Mouse (Mus musculus): ENCODE measurements around the gene Rin2. TPM values are rescaled to one million over a fixed set of nuclear protein-coding genes. Genes with fewer than 3 reads are reported as not detected.

Rin2 gene
- total and polyA plus RNA-seq, 2 experiments from 2014 or later, result 9.9 to 12.7 TPM

DNA sequence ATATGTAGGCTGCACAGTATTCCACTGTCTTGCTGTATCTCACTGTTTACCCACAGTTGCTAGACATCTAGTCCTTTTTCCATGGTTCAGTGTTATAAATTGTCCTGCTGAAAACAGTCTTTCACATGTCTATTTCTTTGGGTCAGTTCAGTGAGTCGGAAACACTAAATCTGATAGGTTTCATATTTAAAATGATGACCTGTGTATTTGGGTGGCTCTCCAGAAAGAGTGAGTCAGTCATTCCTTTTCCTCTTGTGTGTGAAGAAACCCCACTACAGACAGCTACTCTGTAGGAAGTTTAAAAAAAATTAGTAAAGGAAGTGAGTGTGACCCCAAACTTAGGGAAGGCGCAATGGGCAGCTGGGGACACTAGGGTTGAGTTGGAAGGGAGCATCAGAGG, 133.2 kb downstream of the Rin2 start:
- Histone ChIP-seq H3K9me3 (ENCODE audit: low read length) (no peaks in the 10 kb centered on the region), H3K9ac (no peak overlapping the region), H3K4me1 (ENCODE audit: insufficient read depth) (no peaks in the 10 kb centered on the region), H3K4me3 (ENCODE audit: low read depth, low read length) (no peak overlapping the region), H3K27ac (ENCODE audit: low read depth, low read length) (no peak overlapping the region), H3K27me3 (ENCODE audit: insufficient read depth, low read length) (no peaks in the 10 kb centered on the region), H3K36me3 (ENCODE audit: insufficient read depth) (no peaks in the 10 kb centered on the region), H3K4me2 (ENCODE audit: low read depth) (no peak overlapping the region)
- over 99% methylated on average over 2 of the region's 2 CpGs for WGBS
- TF ChIP-seq CTCF (IDR thresholded peaks at IDR 0.05; ENCODE audit: low read depth), result no peak
- no peak for ATAC-seq
- DNase-seq, result no peak

DNA sequence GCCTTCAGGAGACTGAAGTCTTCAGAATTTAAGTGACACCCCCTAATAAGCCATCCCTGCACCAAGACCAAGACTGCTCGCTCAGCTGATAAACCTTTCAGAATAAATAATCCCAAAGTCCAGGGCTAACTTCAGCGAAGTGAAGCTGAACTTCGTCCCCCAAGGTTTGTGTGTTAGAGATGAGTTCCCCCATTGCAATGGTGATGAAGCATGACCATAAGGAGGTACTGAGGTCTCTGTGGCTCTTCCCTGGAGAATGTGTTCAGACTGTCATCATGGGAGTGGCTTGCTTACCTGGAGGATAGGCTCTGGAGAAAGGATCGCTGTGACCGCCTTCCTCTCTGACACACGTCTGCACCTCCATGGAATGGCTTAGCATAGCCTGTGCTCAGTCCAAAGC, 133.7 kb downstream of the Rin2 start:
- no peak overlapping the region for H3K27ac ChIP-seq (ENCODE audit: low read depth, low read length)
- no peaks in the 10 kb centered on the region for H3K9me3 ChIP-seq (ENCODE audit: low read length)
- no peak overlapping the region for H3K9ac ChIP-seq
- DNase-seq, result no peak
- 92% methylated on average over 6 of the region's 6 CpGs for WGBS
- ATAC-seq, result no peak
- no peaks in the 10 kb centered on the region for H3K36me3 ChIP-seq (ENCODE audit: insufficient read depth)
- no peaks in the 10 kb centered on the region for H3K4me1 ChIP-seq (ENCODE audit: insufficient read depth)
- H3K4me2 ChIP-seq (ENCODE audit: low read depth), result no peak overlapping the region
- H3K27me3 ChIP-seq (ENCODE audit: insufficient read depth, low read length), result no peaks in the 10 kb centered on the region
- H3K4me3 ChIP-seq (ENCODE audit: low read depth, low read length), result no peak overlapping the region
- TF ChIP-seq CTCF (IDR thresholded peaks at IDR 0.05; ENCODE audit: low read depth), result no peak

DNA sequence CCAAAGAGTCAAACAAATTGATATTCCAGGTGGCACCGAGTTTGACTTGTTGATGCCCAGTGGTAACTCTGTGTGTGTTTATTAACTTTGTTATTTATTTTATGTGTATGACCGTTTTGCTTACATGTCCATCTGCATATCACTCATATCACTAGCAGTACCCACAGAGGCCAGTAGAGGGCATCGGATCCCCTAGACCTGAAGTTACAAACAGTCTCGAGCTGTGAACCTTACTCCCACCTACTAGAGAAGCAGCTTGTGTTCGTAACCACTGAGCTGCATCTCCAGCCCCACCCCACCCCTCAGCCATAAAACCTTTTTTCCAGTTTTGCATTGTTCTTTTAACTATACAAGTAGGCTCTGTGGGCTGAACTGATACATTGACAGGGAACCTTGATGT, 135.7 kb downstream of the Rin2 start:
- no peak overlapping the region for H3K27ac ChIP-seq (ENCODE audit: low read depth, low read length)
- no peaks in the 10 kb centered on the region for H3K4me1 ChIP-seq (ENCODE audit: insufficient read depth)
- DNase-seq (peak; percentile 3), ATAC-seq (no peak)
- WGBS, result 55% methylated on average over 5 of the region's 5 CpGs
- TF ChIP-seq CTCF (IDR thresholded peaks at IDR 0.05; ENCODE audit: low read depth), result peak; percentile 49
- H3K4me3 ChIP-seq (ENCODE audit: low read depth, low read length), result no peak overlapping the region
- no peaks in the 10 kb centered on the region for H3K27me3 ChIP-seq (ENCODE audit: insufficient read depth, low read length)
- no peak overlapping the region for H3K4me2 ChIP-seq (ENCODE audit: low read depth)
- H3K9ac ChIP-seq, result no peak overlapping the region
- H3K36me3 ChIP-seq (ENCODE audit: insufficient read depth), result no peaks in the 10 kb centered on the region
- H3K9me3 ChIP-seq (ENCODE audit: low read length), result peaks cover 3% of the 10 kb centered on the region; the same call in 1 of the 2 replicates

- no peaks in the 10 kb centered on the region for H3K27me3 ChIP-seq (ENCODE audit: insufficient read depth, low read length)
- H3K36me3 ChIP-seq (ENCODE audit: insufficient read depth), result no peaks in the 10 kb centered on the region
- H3K9ac ChIP-seq, result no peak overlapping the region
- H3K4me1 ChIP-seq (ENCODE audit: insufficient read depth), result no peaks in the 10 kb centered on the region
- DNase-seq (no peak), ATAC-seq (no peak)
- peaks cover 17% of the 10 kb centered on the region for H3K9me3 ChIP-seq (ENCODE audit: low read length)
- 98% methylated on average over 1 of the region's 1 CpGs for WGBS
- H3K4me3 ChIP-seq (ENCODE audit: low read depth, low read length), result no peak overlapping the region
- H3K4me2 ChIP-seq (ENCODE audit: low read depth), result no peak overlapping the region
- no peak overlapping the region for H3K27ac ChIP-seq (ENCODE audit: low read depth, low read length)
- no peak for TF ChIP-seq CTCF (IDR thresholded peaks at IDR 0.05; ENCODE audit: low read depth)
Measured at GRCm38 (mm10) chr2:145812818-145813217, 137.8 kb downstream of the Rin2 start.

- no peak for ATAC-seq
- TF ChIP-seq CTCF (IDR thresholded peaks at IDR 0.05; ENCODE audit: low read depth), result no peak
Measured at GRCm38 (mm10) chr2:145817195-145817594, 142.2 kb downstream of the Rin2 start.

GRCm38 (mm10) chr2:145822013-145822782, 147.2 kb downstream of the Rin2 start:
- no peak overlapping the region for H3K4me2 ChIP-seq (ENCODE audit: low read depth)
- no peak overlapping the region for H3K4me3 ChIP-seq (ENCODE audit: low read depth, low read length)
- no peak overlapping the region for H3K27ac ChIP-seq (ENCODE audit: low read depth, low read length)
- ATAC-seq, result no peak
- WGBS, result 93% methylated on average over 15 of the region's 15 CpGs
- no peaks in the 10 kb centered on the region for H3K27me3 ChIP-seq (ENCODE audit: insufficient read depth, low read length)
- H3K9ac ChIP-seq, result no peak overlapping the region
- no peak for DNase-seq
- H3K4me1 ChIP-seq (ENCODE audit: insufficient read depth), result no peaks in the 10 kb centered on the region
- no peaks in the 10 kb centered on the region for H3K9me3 ChIP-seq (ENCODE audit: low read length)
- no peak for TF ChIP-seq CTCF (IDR thresholded peaks at IDR 0.05; ENCODE audit: low read depth)
- H3K36me3 ChIP-seq (ENCODE audit: insufficient read depth), result no peaks in the 10 kb centered on the region

More at GRCm38 (mm10) chr2:145817195-145817594, 142.2 kb downstream of the Rin2 start:
- Histone ChIP-seq H3K27me3 (ENCODE audit: insufficient read depth, low read length) (no peaks in the 10 kb centered on the region), H3K9ac (no peak overlapping the region), H3K9me3 (ENCODE audit: low read length) (peaks cover 17% of the 10 kb centered on the region), H3K36me3 (ENCODE audit: insufficient read depth) (no peaks in the 10 kb centered on the region), H3K4me1 (ENCODE audit: insufficient read depth) (no peaks in the 10 kb centered on the region), H3K27ac (ENCODE audit: low read depth, low read length) (no peak overlapping the region), H3K4me2 (ENCODE audit: low read depth) (no peak overlapping the region), H3K4me3 (ENCODE audit: low read depth, low read length) (no peak overlapping the region)
- 80% methylated on average over 5 of the region's 5 CpGs for WGBS
- no peak for DNase-seq

DNA sequence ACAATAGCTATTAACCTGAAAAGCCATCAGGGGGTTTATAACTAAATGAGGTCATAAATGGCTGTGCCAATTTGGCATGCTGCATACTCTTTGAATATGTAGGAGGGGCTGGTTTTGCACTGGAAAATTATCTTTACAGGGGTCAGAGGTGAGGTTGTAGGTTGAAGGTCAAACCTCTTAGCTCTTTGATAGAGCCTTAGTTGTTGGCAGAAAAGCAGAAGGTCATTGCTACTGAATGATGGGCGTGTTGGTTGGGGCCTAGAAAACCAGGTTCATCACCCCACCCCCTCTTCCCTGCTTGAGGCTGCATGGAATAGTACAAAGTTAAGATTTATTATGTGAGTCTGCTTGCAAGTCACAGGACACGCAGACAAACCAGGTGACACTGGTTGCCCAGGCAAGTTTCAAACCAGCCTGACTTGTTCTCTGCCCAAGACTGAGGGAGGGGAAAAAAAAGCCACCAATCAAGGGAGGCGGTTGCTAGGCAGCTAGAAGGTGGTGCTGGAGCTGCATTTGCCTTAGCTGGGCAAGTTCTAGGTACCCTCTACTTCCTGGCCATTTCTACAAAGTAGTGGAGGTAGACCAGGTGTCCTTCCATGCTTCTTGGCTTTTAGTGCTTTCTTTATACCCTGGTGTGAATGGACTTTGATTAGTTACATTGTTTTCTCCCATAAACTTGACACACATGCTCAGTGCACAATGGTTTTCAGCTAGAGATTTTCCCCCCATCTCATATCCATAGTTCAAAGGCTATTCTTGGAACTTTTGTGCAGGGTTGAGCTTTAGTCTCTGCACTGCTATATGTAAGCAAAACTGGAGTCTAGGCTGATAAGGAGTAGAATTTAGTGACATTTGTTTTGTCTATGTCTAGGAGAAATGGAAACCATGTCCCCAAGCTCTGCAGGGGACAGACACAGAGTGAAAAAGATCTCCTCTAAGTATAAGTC, 148.0 kb downstream of the Rin2 start:
- Histone ChIP-seq H3K9ac (no peak overlapping the region), H3K9me3 (ENCODE audit: low read length) (no peaks in the 10 kb centered on the region)
- WGBS, result 87% methylated on average over 3 of the region's 3 CpGs

More for the DNA sequence above, 148.0 kb downstream of the Rin2 start:
- H3K4me2 ChIP-seq (ENCODE audit: low read depth), result no peak overlapping the region
- H3K4me3 ChIP-seq (ENCODE audit: low read depth, low read length), result no peak overlapping the region
- no peaks in the 10 kb centered on the region for H3K36me3 ChIP-seq (ENCODE audit: insufficient read depth)
- no peaks in the 10 kb centered on the region for H3K27me3 ChIP-seq (ENCODE audit: insufficient read depth, low read length)
- no peak for TF ChIP-seq CTCF (IDR thresholded peaks at IDR 0.05; ENCODE audit: low read depth)
- ATAC-seq (no peak), DNase-seq (no peak)
- H3K4me1 ChIP-seq (ENCODE audit: insufficient read depth), result no peaks in the 10 kb centered on the region
- no peak overlapping the region for H3K27ac ChIP-seq (ENCODE audit: low read depth, low read length)

All from forebrain, postnatal 0 days (tissue).